26 mouse cellular contexts compared by ENCODE assay signal in genomic region chr16:13360835-13361234, GRCm38 (mm10).
"Had no signal": no experiment of that assay in that cellular context is flagged by ENCODE, and none has a peak within 500 bp of the region (broad histone marks: within the 10 kb centered on the region; RNA-seq: fewer than 3 reads in every experiment).

No protein-coding gene starts in this region.

- H3K27ac ChIP-seq: limb, embryonic 10.5 days; limb, embryonic 13.5 days; liver, embryonic 12.5 days; liver, embryonic 15.5 days; lung, embryonic 15.5 days; neural tube, embryonic 12.5 days; neural tube, embryonic 15.5 days; stomach, embryonic 15.5 days had no signal

- ATAC-seq: liver, embryonic 12.5 days had no signal

- H3K9me3 ChIP-seq: limb, embryonic 10.5 days; limb, embryonic 13.5 days; liver, embryonic 12.5 days; liver, embryonic 15.5 days; lung, embryonic 15.5 days; megakaryocyte, embryonic 14.5 days; neural tube, embryonic 12.5 days; neural tube, embryonic 15.5 days; stomach, embryonic 15.5 days had no signal

- H3K4me2 ChIP-seq: limb, embryonic 13.5 days; liver, embryonic 12.5 days; liver, embryonic 15.5 days; lung, embryonic 15.5 days; midbrain, embryonic 11.5 days; neural tube, embryonic 12.5 days; stomach, embryonic 15.5 days had no signal

- H3K36me3 ChIP-seq: limb, embryonic 10.5 days; limb, embryonic 13.5 days; liver, embryonic 12.5 days; liver, embryonic 15.5 days; lung, embryonic 15.5 days; neural tube, embryonic 12.5 days; neural tube, embryonic 15.5 days; stomach, embryonic 15.5 days had no signal

- H3K9ac ChIP-seq: limb, embryonic 13.5 days; liver, embryonic 12.5 days; liver, embryonic 15.5 days; lung, embryonic 15.5 days; neural tube, embryonic 12.5 days; neural tube, embryonic 15.5 days; stomach, embryonic 15.5 days had no signal

- H3K4me3 ChIP-seq: limb, embryonic 10.5 days; limb, embryonic 13.5 days; liver, embryonic 12.5 days; liver, embryonic 15.5 days; lung, embryonic 15.5 days; megakaryocyte, embryonic 14.5 days; neural tube, embryonic 12.5 days; neural tube, embryonic 15.5 days; stomach, embryonic 15.5 days had no signal

- H3K27me3 ChIP-seq: limb, embryonic 13.5 days; liver, embryonic 12.5 days; liver, embryonic 15.5 days; lung, embryonic 15.5 days; megakaryocyte, embryonic 14.5 days; neural tube, embryonic 12.5 days; neural tube, embryonic 15.5 days; stomach, embryonic 15.5 days had no signal

- DNase-seq: kidney, adult 18-20 months; kidney, adult 9 months; kidney, postnatal 14 days; kidney, postnatal 4 days; layer of hippocampus, adult 9-11 months; layer of hippocampus, postnatal 36 days; liver; lung, adult 18-20 months; lung, postnatal 10 days; lung, postnatal 36 days; midbrain, embryonic 14.5 days; retina, postnatal 1 day; right cerebral cortex, postnatal 25 days; spleen, adult 18-20 months; thymus, adult 18-20 months; thymus, postnatal 36 days had no signal
